In the genomic region with DNA sequence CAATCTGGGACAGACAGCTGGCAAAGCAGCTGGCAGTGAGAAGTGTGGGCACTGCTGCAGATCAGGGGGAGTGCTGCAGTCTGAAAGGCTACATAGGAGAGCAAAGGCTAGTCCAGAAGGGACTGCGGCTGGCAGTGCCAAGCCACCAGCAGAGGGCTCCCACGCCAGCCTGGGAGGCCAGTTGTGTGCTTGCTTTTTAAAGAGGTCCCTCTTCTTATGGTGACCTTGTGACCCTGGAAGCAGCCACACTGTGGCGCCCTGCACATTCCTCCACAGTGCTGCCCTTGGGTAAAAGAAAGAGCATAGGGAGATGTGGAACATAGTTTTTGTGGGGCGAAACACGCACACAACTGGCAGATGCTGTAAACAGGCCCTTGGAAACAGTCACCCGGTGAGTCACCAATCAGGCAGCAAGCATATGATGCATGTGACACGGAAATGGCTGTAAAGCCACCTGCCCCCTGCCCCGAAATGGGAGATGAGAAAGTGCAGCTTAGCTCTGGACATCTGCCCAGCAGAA, we compare ENCODE assay signal across 13 mouse cellular contexts. TPM values are rescaled to one million over a fixed set of nuclear protein-coding genes. Genes with fewer than 3 reads are reported as not detected.
DNase-seq lines count a peak whose midpoint lies in the region; ATAC-seq and TF ChIP-seq lines count a peak whose summit lies in the region.
"Had no signal": no experiment of that assay in that cellular context is flagged by ENCODE, and none has a peak within 500 bp of the region (broad histone marks: within the 10 kb centered on the region; RNA-seq: fewer than 3 reads in every experiment).

No protein-coding gene starts in this region.

- no peaks in the 10 kb centered on the region for H3K27me3 ChIP-seq in kidney, postnatal 0 days (ENCODE audit: insufficient read depth, low read length)
- H3K27me3 ChIP-seq: forebrain, embryonic 15.5 days; intestine, embryonic 15.5 days; neural tube, embryonic 12.5 days had no signal

- WGBS in kidney, postnatal 0 days = 72% methylated on average over 8 of the region's 8 CpGs

- no peak overlapping the region for H3K4me3 ChIP-seq in kidney, postnatal 0 days (replicated peaks; ENCODE audit: low read depth, low read length)
- no peak overlapping the region for H3K4me3 ChIP-seq in cortical plate, adult 2 months (ENCODE audit: insufficient read depth, low read length)
- H3K4me3 ChIP-seq: forebrain, embryonic 15.5 days; heart, embryonic 10.5 days; intestine, embryonic 15.5 days; neural tube, embryonic 12.5 days had no signal

- no peaks in the 10 kb centered on the region for H3K9me3 ChIP-seq in kidney, postnatal 0 days (replicated peaks; ENCODE audit: low read length)
- H3K9me3 ChIP-seq: forebrain, embryonic 15.5 days; heart, embryonic 10.5 days; intestine, embryonic 15.5 days; neural tube, embryonic 12.5 days had no signal

- TF ChIP-seq POLR2A in cortical plate, adult 2 months (IDR thresholded peaks at IDR 0.05; ENCODE audit: extremely low read depth, insufficient read depth, low read length) = no peak

- ATAC-seq in kidney, postnatal 0 days (replicated peaks; ENCODE audit: low FRiP score, low read depth) = no peak
- ATAC-seq: forebrain, embryonic 15.5 days; intestine, embryonic 15.5 days had no signal

- TF ChIP-seq CTCF in kidney, postnatal 0 days (IDR thresholded peaks at IDR 0.05; ENCODE audit: low read depth) = peak; percentile 50; the same call in 1 of the 2 replicates
- 0 out of 2 replicates have a peak, but pooled peaks have one; percentile 9 for TF ChIP-seq CTCF in cortical plate, adult 2 months (IDR thresholded peaks at IDR 0.05; ENCODE audit: extremely low read depth, insufficient read depth, low read length)

- peak; percentile 56 for DNase-seq in adrenal gland, postnatal 14 days
- DNase-seq in adrenal gland, postnatal 4 days (ENCODE audit: low spot score in 2 of 2) = no peak
- no peak for DNase-seq in kidney, postnatal 0 days (ENCODE audit: low spot score)
- DNase-seq in kidney, postnatal 10 days = no peak
- DNase-seq in A20 (ENCODE audit: low read depth, low spot score) = peak; percentile 13
- DNase-seq in right cerebral cortex, postnatal 25 days = no peak
- DNase-seq in layer of hippocampus, postnatal 14 days (ENCODE audit: low spot score in 2 of 2) = no peak

- H3K4me1 ChIP-seq in kidney, postnatal 0 days (replicated peaks; ENCODE audit: insufficient read depth, low read length) = no peaks in the 10 kb centered on the region
- peaks cover 1% of the 10 kb centered on the region; the same call in 1 of the 2 replicates for H3K4me1 ChIP-seq in cortical plate, adult 2 months (ENCODE audit: control insufficient read depth, insufficient read depth, low read length)
- H3K4me1 ChIP-seq: forebrain, embryonic 15.5 days; intestine, embryonic 15.5 days; neural tube, embryonic 12.5 days had no signal

- H3K4me2 ChIP-seq in kidney, postnatal 0 days (ENCODE audit: low read length) = no peak overlapping the region
- H3K4me2 ChIP-seq: forebrain, embryonic 15.5 days; intestine, embryonic 15.5 days; neural tube, embryonic 12.5 days had no signal

- H3K27ac ChIP-seq in kidney, postnatal 0 days = no peak overlapping the region
- no peak overlapping the region for H3K27ac ChIP-seq in cortical plate, adult 2 months (ENCODE audit: insufficient read depth, low read length)
- H3K27ac ChIP-seq: forebrain, embryonic 15.5 days; heart, embryonic 10.5 days; intestine, embryonic 15.5 days; neural tube, embryonic 12.5 days had no signal

- H3K9ac ChIP-seq in kidney, postnatal 0 days (ENCODE audit: low read depth, low read length) = no peak overlapping the region
- H3K9ac ChIP-seq: forebrain, embryonic 15.5 days; intestine, embryonic 15.5 days; neural tube, embryonic 12.5 days had no signal

- H3K36me3 ChIP-seq in kidney, postnatal 0 days (ENCODE audit: insufficient read depth, low read length) = 0 out of 2 replicates have a peak, but pooled peaks cover 18% of the 10 kb centered on the region

RNA-seq across cellular contexts. Expression of gene Adamts7, which starts 41.6 kb away (rescaled TPM):
- 8.6 and 9.0 TPM in 2 replicates for total RNA-seq in adrenal gland, postnatal 14 days (2021)
- 10 to 100 TPM; 10.1 to 12.5 TPM for total RNA-seq in adrenal gland, postnatal 4 days (2021)
- 11.6 and 12.8 TPM in 2 replicates for polyA plus RNA-seq in kidney, postnatal 0 days (2015; fragmentation: Nextera tagmentation; extraction: Ambion mirVana)
- 0.55 and 0.61 TPM in 2 replicates for polyA plus RNA-seq in cortical plate, adult 2 months (2012; rRNA removed)
- total RNA-seq in layer of hippocampus, postnatal 14 days (2021) = 1 to 10 TPM; 1.3 to 1.5 TPM
- total RNA-seq: common myeloid progenitor, adult 5-6 weeks had no signal

Comparison
In these comparisons a context has a peak if more than half of its experiments do, and no peak if none do; other contexts are left out.
1. DNase-seq: peak in adrenal gland, postnatal 14 days (single experiment) and A20 (single experiment); none in adrenal gland, postnatal 4 days (0 of 2), kidney, postnatal 0 days (single experiment), kidney, postnatal 10 days (single experiment), right cerebral cortex, postnatal 25 days (single experiment) and layer of hippocampus, postnatal 14 days (0 of 2).